Mouse (Mus musculus) MEL (cell line): Measurements from ENCODE around the gene Pard3b. TPM values are rescaled to one million over a fixed set of nuclear protein-coding genes. Genes with fewer than 3 reads are reported as not detected.

Experiments
- DNase-seq: peaks from one replicate; pipeline ENCODE4 v3.0.0; 2011; ENCODE audit warnings: low read depth, low spot score
- H3K27ac ChIP-seq: 2 replicates; pipeline ENCODE4 v1.5.1; 2012; ENCODE audit warnings: low read depth, mild to moderate bottlenecking, control low read depth, low read length, moderate library complexity; ENCODE audit not compliant: control insufficient read depth
- H3K27me3 ChIP-seq, 2 experiments: fragments of 150-350 bp in 1 of 2; sonication (generic) in 1 of 2; 2 replicates each; pipeline ENCODE4 v1.6.1; 2012; ENCODE audit warnings: low read length in 2 of 2, mild to moderate bottlenecking in 2 of 2, improper control_type of control experiment in 1 of 2, moderate library complexity in 1 of 2; ENCODE audit not compliant: insufficient read depth in 2 of 2, control insufficient read depth in 1 of 2
- H3K36me3 ChIP-seq, 2 experiments: 2 replicates each; pipeline ENCODE4 v1.6.1; 2012 to 2014; ENCODE audit warnings: low read length in 2 of 2, improper control_type of control experiment in 1 of 2, inconsistent platforms in 1 of 2, mild to moderate bottlenecking in 1 of 2; ENCODE audit not compliant: insufficient read depth in 2 of 2, control insufficient read depth in 1 of 2
- H3K4me1 ChIP-seq, 2 experiments: fragments of 150-350 bp in 1 of 2; sonication (generic) in 1 of 2; 2 replicates each; pipeline ENCODE4 v1.6.1; 2012; ENCODE audit warnings: low read length in 2 of 2, improper control_type of control experiment in 1 of 2, mild to moderate bottlenecking in 1 of 2; ENCODE audit not compliant: insufficient read depth in 2 of 2, control insufficient read depth in 1 of 2
- H3K4me3 ChIP-seq, 2 experiments: fragments of 150-350 bp in 1 of 2; sonication (generic) in 1 of 2; 2 replicates each; pipeline ENCODE4 v1.5.1; 2012; ENCODE audit warnings: low read depth in 2 of 2, low read length in 2 of 2, mild to moderate bottlenecking in 2 of 2, moderate library complexity in 2 of 2, control low read depth in 1 of 2, improper control_type of control experiment in 1 of 2; ENCODE audit not compliant: control insufficient read depth in 1 of 2, insufficient read depth in 1 of 2
- H3K79me2 ChIP-seq: 2 replicates; pipeline ENCODE4 v1.6.1; 2012; ENCODE audit warnings: mild to moderate bottlenecking, low read length, moderate library complexity; ENCODE audit not compliant: control insufficient read depth, poor library complexity, insufficient read depth
- H3K9ac ChIP-seq: 2 replicates; pipeline ENCODE4 v1.6.1; 2012; ENCODE audit warnings: low read depth, mild to moderate bottlenecking, control low read depth, low read length, moderate library complexity; ENCODE audit not compliant: control insufficient read depth, poor library complexity, severe bottlenecking
- H3K9me3 ChIP-seq: fragments of 150-350 bp; sonication (generic); replicated peaks from 2 replicates; pipeline ENCODE4 v1.6.1; 2012; ENCODE audit warnings: mild to moderate bottlenecking, low read length, improper control_type of control experiment, moderate library complexity; ENCODE audit not compliant: insufficient read depth
- BHLHE40 ChIP-seq: IDR thresholded peaks from 2 replicates; pipeline ENCODE4 v1.6.1; 2012; ENCODE audit warnings: low read depth, mild to moderate bottlenecking, inconsistent platforms, low read length, improper control_type of control experiment, borderline replicate concordance
- CHD2 ChIP-seq: IDR thresholded peaks from 2 replicates; pipeline ENCODE4 v1.6.1; 2011; ENCODE audit warnings: low read length, improper control_type of control experiment
- E2F4 ChIP-seq: IDR thresholded peaks from 2 replicates; pipeline ENCODE4 v1.6.1; 2011; ENCODE audit warnings: low read depth, low read length, improper control_type of control experiment, borderline replicate concordance
- GATA1 ChIP-seq: IDR thresholded peaks from 2 replicates; pipeline ENCODE4 v1.6.1; 2011; ENCODE audit warnings: low read depth, low read length, improper control_type of control experiment
- HCFC1 ChIP-seq: IDR thresholded peaks from 2 replicates; pipeline ENCODE4 v1.6.1; 2012; ENCODE audit warnings: low read depth, mild to moderate bottlenecking, inconsistent platforms, low read length, improper control_type of control experiment, moderate library complexity
- KAT2A ChIP-seq: conservative IDR thresholded peaks from 2 replicates; pipeline ENCODE4 v1.6.1; 2012; ENCODE audit warnings: low read depth, low read length, improper control_type of control experiment, inconsistent platforms
- MYB ChIP-seq: IDR thresholded peaks from 2 replicates; pipeline ENCODE4 v1.6.1; 2011; ENCODE audit warnings: mild to moderate bottlenecking, low read depth, low read length, improper control_type of control experiment
- MYC ChIP-seq: IDR thresholded peaks from 2 replicates; pipeline ENCODE4 v1.6.1; 2011; ENCODE audit warnings: low read depth, mild to moderate bottlenecking, low read length, improper control_type of control experiment, moderate library complexity
- NELFE ChIP-seq: IDR thresholded peaks from 2 replicates; pipeline ENCODE4 v1.6.1; 2011; ENCODE audit warnings: low read depth, low read length, improper control_type of control experiment
- NRF1 ChIP-seq: IDR thresholded peaks from 2 replicates; pipeline ENCODE4 v1.6.1; 2014; ENCODE audit warnings: low read depth, mild to moderate bottlenecking, inconsistent platforms, low read length, improper control_type of control experiment, moderate library complexity; ENCODE audit not compliant: poor library complexity, insufficient read depth, severe bottlenecking
- POLR2A ChIP-seq, 2 experiments: IDR thresholded peaks; 2 replicates each; pipeline ENCODE4 v1.6.1; 2011 to 2012; ENCODE audit warnings: low read length in 2 of 2, mild to moderate bottlenecking in 2 of 2, control low read depth in 1 of 2, improper control_type of control experiment in 1 of 2, low read depth in 1 of 2, moderate library complexity in 1 of 2; ENCODE audit not compliant: control insufficient read depth in 1 of 2, insufficient read depth in 1 of 2, poor library complexity in 1 of 2
- RAD21 ChIP-seq: IDR thresholded peaks from 2 replicates; pipeline ENCODE4 v1.6.1; 2011; ENCODE audit warnings: mild to moderate bottlenecking, low read depth, low read length, improper control_type of control experiment
- TCF12 ChIP-seq: IDR thresholded peaks from 2 replicates; pipeline ENCODE4 v1.6.1; 2014; ENCODE audit warnings: low read depth, mild to moderate bottlenecking, inconsistent platforms, low read length, improper control_type of control experiment, moderate library complexity
- USF1 ChIP-seq: IDR thresholded peaks from 2 replicates; pipeline ENCODE4 v1.6.1; 2014; ENCODE audit warnings: low read depth, mild to moderate bottlenecking, inconsistent platforms, low read length, improper control_type of control experiment, moderate library complexity
- ZKSCAN1 ChIP-seq: IDR thresholded peaks from 2 replicates; pipeline ENCODE4 v1.6.1; 2012; ENCODE audit warnings: low read depth, mild to moderate bottlenecking, inconsistent platforms, low read length, improper control_type of control experiment, moderate library complexity
- polyA plus RNA-seq, 2 experiments: library from polyadenylated mRNA; stranded (reverse) in 1 of 2; unstranded in 1 of 2; fragments of >175 nt in 1 of 2; fragments of >200 nt in 1 of 2; gene quantifications; 2 replicates each; pipeline versions ENCODE4 v1.2.1 to v1.2.4; 2012; ENCODE audit warnings: low replicate concordance in 2 of 2, low read depth in 1 of 2; ENCODE audit not compliant: insufficient read length in 2 of 2, insufficient read depth in 1 of 2, missing spikeins in 1 of 2
- total RNA-seq: library from RNA; depleted of rRNA; stranded (reverse); fragments of 300-350 nt; gene quantifications from 2 replicates; pipeline ENCODE4 v1.2.3, GENCODE M21; 2012

Gene Pard3b
- total and polyA plus RNA-seq, 3 experiments, result not detected

DNA sequence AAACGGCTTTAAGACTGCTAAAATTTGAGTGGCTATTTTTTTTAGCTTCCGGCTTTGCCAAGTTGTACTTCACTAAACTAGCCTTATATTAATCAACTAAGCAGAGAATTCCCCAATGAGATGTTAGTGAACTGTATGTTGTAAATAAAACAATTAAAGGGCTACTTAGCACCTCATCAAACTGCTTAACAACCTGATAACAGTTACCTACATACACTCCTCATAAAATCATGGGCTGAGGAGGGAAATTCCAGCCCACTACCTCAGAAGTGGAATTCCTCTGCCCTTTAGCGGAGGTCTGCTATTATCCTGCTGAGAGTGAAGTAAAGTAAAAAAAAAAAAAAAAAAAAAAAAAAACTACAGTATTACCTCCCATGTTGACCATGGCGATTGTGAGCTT is 986.7 kb downstream of the Pard3b start:
- H3K9ac ChIP-seq, result no peak overlapping the region
- no peaks in the 10 kb centered on the region for H3K27me3 ChIP-seq
- no peaks in the 10 kb centered on the region for H3K36me3 ChIP-seq
- DNase-seq, result no peak
- no peaks in the 10 kb centered on the region for H3K9me3 ChIP-seq
- no peak for TF ChIP-seq HCFC1
- no peak for TF ChIP-seq POLR2A (IDR thresholded peaks at IDR 0.05; ENCODE audit: control insufficient read depth in 1 of 2, insufficient read depth in 1 of 2, low read depth in 1 of 2, low read length in 2 of 2, poor library complexity in 1 of 2)
- no peak for TF ChIP-seq NELFE
- TF ChIP-seq CHD2, result no peak
- no peak for TF ChIP-seq RAD21
- no peak overlapping the region for H3K27ac ChIP-seq
- H3K4me3 ChIP-seq, result no peak overlapping the region
- no peaks in the 10 kb centered on the region for H3K79me2 ChIP-seq
- H3K4me1 ChIP-seq, result no peaks in the 10 kb centered on the region

DNA sequence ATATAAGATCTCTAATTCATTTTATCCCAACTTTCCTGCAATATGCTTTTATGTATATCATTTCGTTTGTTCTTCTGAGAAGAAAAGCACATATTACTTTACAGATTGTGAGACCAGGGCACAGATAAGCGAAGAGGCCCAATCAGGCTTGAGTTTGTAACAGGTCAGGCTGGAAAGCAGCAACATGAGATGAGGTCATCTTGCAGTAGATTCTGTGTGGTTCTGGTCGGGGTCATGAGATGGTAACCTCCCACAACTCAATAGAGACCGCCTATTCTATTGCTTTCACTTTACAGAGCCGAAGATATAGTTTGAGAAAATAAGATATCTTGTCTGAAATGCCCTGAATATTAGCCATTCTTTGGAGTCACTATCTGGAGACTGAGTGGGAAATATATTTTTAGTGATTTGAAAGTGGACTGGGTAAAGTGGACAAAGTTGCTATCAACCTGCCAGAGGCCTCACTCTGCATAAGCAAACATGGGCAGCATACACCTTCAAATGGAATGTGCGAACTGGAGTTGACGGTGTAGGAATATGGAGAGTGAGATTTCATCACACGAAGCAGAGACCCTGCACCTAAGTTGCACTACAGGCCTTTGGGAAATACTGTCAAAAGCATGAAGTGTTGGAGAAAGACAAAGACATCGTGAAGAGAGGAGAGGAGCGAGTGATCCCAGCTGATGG is 987.3 kb downstream of the Pard3b start:
- Histone ChIP-seq H3K4me3 (no peak overlapping the region), H3K9me3 (no peaks in the 10 kb centered on the region), H3K27me3 (no peaks in the 10 kb centered on the region), H3K9ac (no peak overlapping the region), H3K27ac (no peak overlapping the region), H3K79me2 (no peaks in the 10 kb centered on the region), H3K36me3 (no peaks in the 10 kb centered on the region), H3K4me1 (no peaks in the 10 kb centered on the region)
- TF ChIP-seq E2F4 (no peak), NRF1 (no peak), USF1 (no peak), MYB (no peak), GATA1 (no peak), MYC (no peak)
- no peak for DNase-seq

DNA sequence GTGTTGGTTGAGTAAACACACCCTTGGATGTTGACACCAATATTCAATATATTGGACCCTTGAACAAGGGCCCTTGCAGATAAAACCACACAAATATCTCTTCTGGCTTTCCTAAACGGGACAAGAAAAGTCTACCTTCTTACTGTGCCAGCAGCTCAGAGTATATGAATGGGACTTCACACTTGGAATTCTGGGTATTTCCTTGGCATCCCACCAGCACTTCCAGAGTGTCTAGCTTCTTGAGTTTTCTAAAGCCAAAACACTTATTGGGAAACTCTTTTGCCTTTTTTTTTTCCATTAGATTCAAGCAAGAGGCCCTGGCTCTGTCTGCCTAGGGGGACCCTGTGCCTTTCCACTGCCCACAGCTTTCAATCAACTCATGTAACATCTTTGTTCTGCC is 991.3 kb downstream of the Pard3b start:
- no peak overlapping the region for H3K4me3 ChIP-seq
- H3K79me2 ChIP-seq, result no peaks in the 10 kb centered on the region
- no peaks in the 10 kb centered on the region for H3K27me3 ChIP-seq
- TF ChIP-seq KAT2A (no peak), TCF12 (no peak), BHLHE40 (no peak), ZKSCAN1 (no peak)
- no peaks in the 10 kb centered on the region for H3K9me3 ChIP-seq
- no peaks in the 10 kb centered on the region for H3K4me1 ChIP-seq
- H3K36me3 ChIP-seq, result no peaks in the 10 kb centered on the region
- H3K27ac ChIP-seq, result no peak overlapping the region
- no peak for DNase-seq
- H3K9ac ChIP-seq, result no peak overlapping the region
